Mouse (Mus musculus) C2C12 (cell line): ENCODE data around the gene Muc1. TPM values are rescaled to one million over a fixed set of nuclear protein-coding genes. Genes with fewer than 3 reads are reported as not detected.
"Not testable (repeated sequence)": the region's sequence is repeated elsewhere in the genome, so short reads cannot be mapped to it uniquely, and the experiment has no call there.

ENCODE experiments used
- H3K27me3 ChIP-seq: one replicate; pipeline ENCODE4 v1.6.1; 2011; ENCODE audit not compliant: control insufficient read depth, insufficient read depth, insufficient read length
- H3K36me3 ChIP-seq: one replicate; pipeline ENCODE4 v1.6.1; 2011; ENCODE audit not compliant: control insufficient read depth, insufficient read depth
- H3K4me3 ChIP-seq: one replicate; pipeline ENCODE4 v1.5.1; 2011; ENCODE audit warnings: mild to moderate bottlenecking, control low read depth; ENCODE audit not compliant: poor library complexity, insufficient read depth, severe bottlenecking
- H3K79me2 ChIP-seq: one replicate; pipeline ENCODE4 v1.6.1; 2011; ENCODE audit not compliant: control insufficient read depth, insufficient read depth
- H3K79me3 ChIP-seq: one replicate; pipeline ENCODE4 v1.6.1; 2011; ENCODE audit warnings: low read depth, control low read depth
- H3ac ChIP-seq: one replicate; pipeline ENCODE3; 2011; ENCODE audit warnings: low read depth; ENCODE audit not compliant: control insufficient read depth, insufficient read length
- CEBPB ChIP-seq: IDR thresholded peaks from one replicate; pipeline ENCODE4 v1.6.1; 2011; ENCODE audit warnings: low read depth, mild to moderate bottlenecking, control low read depth, moderate library complexity
- CTCF ChIP-seq: IDR thresholded peaks from one replicate; pipeline ENCODE4 v1.5.1; 2011; ENCODE audit not compliant: control insufficient read depth, insufficient read depth, insufficient read length
- FOSL1 ChIP-seq: IDR thresholded peaks from one replicate; pipeline ENCODE4 v1.8.0; 2011; ENCODE audit warnings: mild to moderate bottlenecking, low read length; ENCODE audit not compliant: poor library complexity, insufficient read depth, severe bottlenecking
- MAX ChIP-seq: IDR thresholded peaks from one replicate; pipeline ENCODE4 v1.6.1; 2011; ENCODE audit warnings: mild to moderate bottlenecking, control low read depth
- MYOD1 ChIP-seq: IDR thresholded peaks from one replicate; pipeline ENCODE4 v1.6.1; 2011; ENCODE audit warnings: low read depth; ENCODE audit not compliant: control insufficient read depth, insufficient read length
- MYOG ChIP-seq: IDR thresholded peaks from one replicate; pipeline ENCODE4 v1.6.1; 2011; ENCODE audit not compliant: control insufficient read depth, insufficient read length; ENCODE audit errors: extremely low read depth
- USF1 ChIP-seq: IDR thresholded peaks from one replicate; pipeline ENCODE4 v1.6.1; 2011; ENCODE audit warnings: low read depth, mild to moderate bottlenecking, control low read depth, moderate library complexity
- polyA plus RNA-seq: library from polyadenylated mRNA; unstranded; fragments of >200 nt; fragmentation: generic; extraction: Trizol; gene quantifications from one replicate; pipeline ENCODE4 v1.2.1, GENCODE M21; 2012; ENCODE audit warnings: missing spikeins

Muc1 gene
- polyA plus RNA-seq, 1 experiment: 0.20 TPM

DNA sequence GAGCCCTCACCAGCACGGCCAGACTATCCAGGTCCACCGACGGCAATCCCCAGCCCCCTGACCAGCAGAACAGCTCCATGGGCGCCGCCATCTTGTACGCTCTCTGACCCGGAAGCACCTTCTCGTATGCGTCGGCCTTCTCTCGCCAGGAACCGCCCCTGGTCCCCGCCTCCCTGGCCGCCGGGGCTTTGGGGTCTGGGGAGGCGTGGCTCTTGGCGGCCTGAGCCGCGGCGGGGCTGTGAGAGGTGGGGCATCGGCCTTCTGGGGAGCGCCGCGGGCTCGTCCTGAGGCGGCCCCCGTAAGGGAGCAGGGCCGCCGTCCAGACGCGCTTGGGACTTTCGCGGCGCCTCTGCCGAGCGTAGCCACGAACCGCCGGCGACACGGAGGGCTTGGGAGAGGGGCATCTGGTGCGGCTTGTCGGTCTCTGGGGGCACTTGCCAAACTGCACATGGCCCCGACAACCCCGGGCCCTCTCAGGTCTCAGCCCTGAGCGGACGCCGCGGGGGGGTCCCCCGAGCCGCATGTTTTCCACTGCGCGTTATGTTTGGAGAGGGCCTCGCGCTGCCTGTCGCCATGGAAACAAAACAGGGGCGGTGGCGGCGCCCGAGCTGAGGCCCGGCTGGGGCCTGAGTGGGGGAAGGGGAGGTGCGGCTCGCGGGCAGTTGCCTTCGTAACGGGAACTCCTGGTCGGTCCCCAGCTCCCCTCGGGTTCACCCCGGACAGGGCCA is 14.9 kb upstream of the Muc1 start:
- Histone ChIP-seq H3ac (peak overlapping the region; percentile 86), H3K79me2 (peaks cover 31% of the 10 kb centered on the region), H3K79me3 (peaks cover 11% of the 10 kb centered on the region), H3K4me3 (peak overlapping the region; percentile 91), H3K27me3 (no peaks in the 10 kb centered on the region), H3K36me3 (peaks cover 19% of the 10 kb centered on the region)
- no peak for TF ChIP-seq MYOG
- no peak for TF ChIP-seq MYOD1
- no peak for TF ChIP-seq CTCF
- no peak for TF ChIP-seq CEBPB
- TF ChIP-seq MAX: no peak
- TF ChIP-seq FOSL1: no peak
- no peak for TF ChIP-seq USF1

DNA sequence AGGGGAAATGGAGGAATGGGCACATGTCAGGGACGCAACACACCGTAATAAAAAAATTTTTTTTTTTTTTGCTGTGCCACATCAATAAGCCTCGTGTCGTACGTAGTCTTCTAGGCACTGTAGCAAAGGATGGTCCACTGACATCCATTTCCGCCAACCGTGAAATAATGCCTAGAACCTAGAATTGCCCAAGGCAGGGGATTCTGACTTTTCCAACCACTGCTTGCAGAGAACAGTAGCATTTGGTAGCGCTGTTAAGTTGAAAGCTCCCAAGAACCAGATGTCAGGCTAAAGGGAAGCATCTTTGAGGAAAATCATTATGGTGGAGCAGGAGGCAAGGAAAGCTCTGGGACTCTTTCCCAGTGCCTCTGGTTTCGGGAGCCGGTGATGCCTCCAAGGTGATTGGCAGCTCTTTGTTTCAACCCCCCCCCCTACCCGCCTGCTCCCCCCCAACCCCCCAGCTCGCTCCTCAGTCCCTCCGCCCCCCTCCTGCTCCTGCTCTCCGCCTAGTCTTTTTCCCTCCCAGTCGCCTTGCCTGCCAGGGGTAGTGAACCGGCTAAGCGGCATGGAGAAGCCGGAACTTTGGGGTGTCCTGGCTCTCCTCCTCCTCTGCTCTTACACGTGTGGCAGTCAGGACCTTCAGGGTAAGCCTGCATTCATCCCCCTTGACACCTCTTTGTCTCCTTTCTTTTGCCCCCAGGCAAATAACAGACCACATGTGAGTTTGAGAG is 14.0 kb upstream of the Muc1 start, which contains the start of gene Thbs3:
Thbs3 (plus strand) TSS at position 500 of the 731 bp plus-strand sequence.
- Histone ChIP-seq H3K79me3 (peaks cover 11% of the 10 kb centered on the region), H3K27me3 (no peaks in the 10 kb centered on the region), H3K4me3 (peak within 1 kb of the TSS; percentile 91), H3K36me3 (peaks cover 13% of the 10 kb centered on the region), H3ac (peak within 1 kb of the TSS; percentile 86), H3K79me2 (peaks cover 31% of the 10 kb centered on the region)
- TF ChIP-seq MAX (no peak), USF1 (no peak), FOSL1 (no peak), CEBPB (no peak), MYOG (no peak), CTCF (no peak), MYOD1 (no peak)

DNA sequence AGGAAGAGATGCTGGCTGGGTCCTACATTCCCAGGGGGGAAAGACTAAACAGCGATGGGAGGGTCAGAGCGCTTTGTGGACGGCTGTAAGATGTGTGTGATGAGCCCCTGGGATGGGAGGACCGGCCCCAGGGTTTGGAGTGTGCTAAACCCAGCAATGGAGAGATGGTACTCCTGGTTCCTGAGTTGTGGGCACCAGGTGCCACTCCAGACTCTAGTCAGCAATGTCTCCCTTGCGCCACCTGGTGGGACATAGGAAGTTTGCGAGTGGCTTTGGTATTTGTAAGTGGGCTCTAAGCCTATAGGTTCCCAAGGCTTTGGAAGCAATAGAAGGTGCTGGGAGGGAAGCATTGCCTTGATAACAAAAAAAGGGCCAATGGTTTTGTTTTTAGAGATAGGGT is 13.0 kb upstream of the Muc1 start:
- Histone ChIP-seq H3ac (no peak overlapping the region), H3K79me2 (peaks cover 29% of the 10 kb centered on the region), H3K27me3 (no peaks in the 10 kb centered on the region), H3K36me3 (peaks cover 6% of the 10 kb centered on the region), H3K79me3 (peaks cover 11% of the 10 kb centered on the region), H3K4me3 (no peak overlapping the region)
- TF ChIP-seq MYOG (no peak), FOSL1 (no peak), USF1 (no peak), MAX (no peak), MYOD1 (no peak), CTCF (peak; percentile 67), CEBPB (no peak)

DNA sequence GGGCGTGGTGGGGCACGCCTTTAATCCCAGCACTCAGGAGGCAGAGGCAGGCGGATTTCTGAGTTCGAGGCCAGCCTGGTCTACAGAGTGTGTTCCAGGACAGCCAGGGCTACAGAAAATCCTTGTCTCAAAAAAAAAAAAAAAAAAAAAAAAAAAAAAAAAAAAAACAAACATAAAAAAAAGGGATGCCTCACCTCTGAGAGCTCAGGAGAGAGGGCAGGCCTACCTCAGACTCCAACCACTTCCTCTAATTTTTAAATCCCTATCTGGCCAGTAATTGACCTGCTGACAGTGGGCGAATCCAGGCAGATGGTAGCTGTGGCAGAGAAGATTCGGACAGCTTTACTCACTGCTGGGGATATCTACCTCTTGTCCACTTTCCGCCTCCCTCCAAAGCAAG is 12.4 kb upstream of the Muc1 start:
- H3ac ChIP-seq, H3K4me3 ChIP-seq, H3K36me3 ChIP-seq, H3K27me3 ChIP-seq: not testable (repeated sequence)
- peaks cover 11% of the 10 kb centered on the region for H3K79me3 ChIP-seq
- peaks cover 23% of the 10 kb centered on the region for H3K79me2 ChIP-seq

DNA sequence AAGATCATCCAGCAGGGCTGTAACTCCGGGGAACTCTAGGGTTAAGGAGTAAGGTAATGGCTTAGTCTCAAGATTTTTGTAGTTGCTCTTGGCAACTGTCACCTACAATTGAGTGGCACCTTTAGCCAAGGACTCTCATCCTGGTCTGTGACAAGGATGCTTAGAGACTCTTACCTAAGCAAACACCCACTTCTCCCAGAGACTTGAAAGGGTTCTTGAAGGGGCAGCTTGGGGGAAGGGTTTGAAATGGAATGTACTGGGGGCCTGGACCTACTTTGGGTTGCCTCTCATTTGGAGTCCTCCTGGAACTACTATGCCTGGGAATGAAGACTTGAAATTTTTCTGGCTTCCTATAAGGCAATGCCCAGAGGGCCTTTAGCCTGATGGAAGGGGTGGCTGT is 10.6 kb upstream of the Muc1 start:
- no peak overlapping the region for H3K4me3 ChIP-seq
- H3K79me3 ChIP-seq: peaks cover 3% of the 10 kb centered on the region
- H3ac ChIP-seq: no peak overlapping the region
- no peak for TF ChIP-seq FOSL1
- TF ChIP-seq CEBPB: no peak
- H3K27me3 ChIP-seq: no peaks in the 10 kb centered on the region
- no peaks in the 10 kb centered on the region for H3K36me3 ChIP-seq
- peaks cover 5% of the 10 kb centered on the region for H3K79me2 ChIP-seq

DNA sequence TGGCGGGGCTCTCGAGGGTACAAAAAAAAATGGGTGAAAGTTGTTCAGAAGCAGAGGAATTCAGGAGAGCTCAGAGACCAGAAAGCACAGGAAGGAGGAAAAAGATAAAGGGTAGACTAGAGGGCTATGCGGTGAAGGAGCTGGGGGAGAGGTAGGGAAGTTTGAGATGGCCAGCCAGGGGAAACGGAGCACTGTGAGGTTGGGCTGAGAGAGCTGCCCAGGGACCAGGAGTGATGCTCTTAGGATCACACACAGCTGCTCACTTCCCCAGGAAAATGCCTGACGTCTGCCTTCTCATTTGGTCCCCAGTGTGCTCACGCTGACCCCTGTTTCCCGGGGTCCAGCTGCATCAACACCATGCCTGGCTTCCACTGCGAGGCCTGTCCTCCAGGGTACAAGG is 9.3 kb upstream of the Muc1 start:
- no peaks in the 10 kb centered on the region for H3K36me3 ChIP-seq
- H3K4me3 ChIP-seq: no peak overlapping the region
- no peaks in the 10 kb centered on the region for H3K27me3 ChIP-seq
- TF ChIP-seq CEBPB (no peak), MYOG (no peak), FOSL1 (no peak), USF1 (no peak), CTCF (no peak), MYOD1 (no peak), MAX (no peak)
- no peaks in the 10 kb centered on the region for H3K79me2 ChIP-seq
- H3ac ChIP-seq: no peak overlapping the region
- no peaks in the 10 kb centered on the region for H3K79me3 ChIP-seq
